Mouse (Mus musculus) E14TG2a.4 (cell line): Measurements from ENCODE around the gene Rpusd3.

ENCODE experiments used
- CTCF ChIP-seq: conservative IDR thresholded peaks from 2 replicates; pipeline ENCODE4 v1.5.1; 2014; ENCODE audit warnings: low read length
- NANOG ChIP-seq: IDR thresholded peaks from 2 replicates; pipeline ENCODE4 v1.6.1; 2014; ENCODE audit warnings: borderline replicate concordance, low read length, mixed read lengths
- POU5F1 ChIP-seq: IDR thresholded peaks from 2 replicates; pipeline ENCODE4 v1.6.1; 2014; ENCODE audit warnings: low read length, borderline replicate concordance

GRCm38 (mm10) chr6:113405483-113405882 is 13.7 kb downstream of the Rpusd3 start:
- TF ChIP-seq CTCF (no peak), POU5F1 (no peak), NANOG (no peak)
